Mouse (Mus musculus) adrenal gland, postnatal 25 days (tissue): Measurements from ENCODE around the gene Zkscan17. TPM values are rescaled to one million over a fixed set of nuclear protein-coding genes. Genes with fewer than 3 reads are reported as not detected.
A peak's percentile ranks its signal among the peaks of the same experiment; 100 is the strongest.

ENCODE experiments used
- DNase-seq: peaks from one replicate; pipeline ENCODE4 v3.0.0; 2021; ENCODE audit warnings: mixed read lengths
- total RNA-seq: library from RNA; stranded (reverse); gene quantifications from 2 replicates; pipeline ENCODE4 v1.2.3, GENCODE M21; 2021

Zkscan17 gene
- total RNA-seq, 1 experiment from 2014 or later, result 23.9 TPM

- peak; percentile 19 for DNase-seq
These were observed 70.2 kb downstream of the Zkscan17 start for GRCm38 (mm10) chr11:59456346-59456745.

GRCm38 (mm10) chr11:59451086-59451485 is 75.5 kb downstream of the Zkscan17 start, which contains the start of gene Snap47:
TSS of gene Snap47 (minus strand) at chr11:59451186.
- DNase-seq, result no peak

- DNase-seq, result peak; percentile 44
These were observed 76.2 kb downstream of the Zkscan17 start for GRCm38 (mm10) chr11:59450230-59450771.

GRCm38 (mm10) chr11:59449741-59450229 is 76.8 kb downstream of the Zkscan17 start, which contains the start of gene Jmjd4:
TSS of gene Jmjd4 (plus strand) at chr11:59450045.
- DNase-seq, result peak; percentile 93

- DNase-seq, result no peak
These were observed 83.4 kb downstream of the Zkscan17 start for GRCm38 (mm10) chr11:59443102-59443501.

GRCm38 (mm10) chr11:59437954-59438353 is 88.6 kb downstream of the Zkscan17 start:
- no peak for DNase-seq

Other genes starting within 250 kb of the Zkscan17 start
- not detected in 2 replicates for gene Wnt3a, start 236.0 kb downstream of the Zkscan17 start, total RNA-seq
- 1.00 and 1.1 TPM in 2 replicates for gene Wnt9a, start 219.8 kb downstream of the Zkscan17 start, total RNA-seq
- gene Prss38, start 151.1 kb downstream of the Zkscan17 start, total RNA-seq, result not detected in 2 replicates
- 10.4 and 11.4 TPM in 2 replicates for gene Jmjd4, start 76.7 kb downstream of the Zkscan17 start, total RNA-seq
- 74.2 and 87.8 TPM in 2 replicates for gene Snap47, start 75.6 kb downstream of the Zkscan17 start, total RNA-seq
- gene Zfp867, start 54.3 kb downstream of the Zkscan17 start, total RNA-seq, result 4.6 and 5.9 TPM in 2 replicates
- gene Nlrp3, start 14.8 kb upstream of the Zkscan17 start, total RNA-seq, result 0.48 and 0.55 TPM in 2 replicates
- not detected in 2 replicates for gene Olfr222, start 49.5 kb upstream of the Zkscan17 start, total RNA-seq
- gene Olfr223, start 66.5 kb upstream of the Zkscan17 start, total RNA-seq, result not detected in 2 replicates
- 224 and 228 TPM in 2 replicates for gene Mprip, start 134.6 kb upstream of the Zkscan17 start, total RNA-seq